Comparison of ENCODE assay signal across 8 mouse cellular contexts in genomic region chr8:84990836-84991235, GRCm38 (mm10). TPM values are rescaled to one million over a fixed set of nuclear protein-coding genes. Genes with fewer than 3 reads are reported as not detected.
DNase-seq lines count a peak whose midpoint lies in the region; ATAC-seq and TF ChIP-seq lines count a peak whose summit lies in the region.

No protein-coding gene starts in this region.

- under 1% methylated on average over 15 of the region's 15 CpGs for WGBS in intestine, postnatal 0 days
- 4% methylated on average over 15 of the region's 15 CpGs for WGBS in liver, postnatal 0 days (ENCODE audit: insufficient replicate concordance)
- WGBS in olfactory bulb, adult 2 months = 2% methylated on average over 15 of the region's 15 CpGs

- TF ChIP-seq POLR2A in embryonic fibroblast, embryonic 13.5 days (IDR thresholded peaks at IDR 0.05; ENCODE audit: low read depth, low read length) = no peak
- no peak for TF ChIP-seq POLR2A in olfactory bulb, adult 2 months (IDR thresholded peaks at IDR 0.05; ENCODE audit: insufficient read depth, low read depth, low read length)

- TF ChIP-seq EP300 in liver, postnatal 0 days (IDR thresholded peaks at IDR 0.05; ENCODE audit: low read depth) = no peak

- peak overlapping the region; percentile 48 for H3K4me3 ChIP-seq in embryonic fibroblast, embryonic 13.5 days (ENCODE audit: insufficient read depth, low read length)
- H3K4me3 ChIP-seq in intestine, postnatal 0 days (ENCODE audit: low read depth, low read length) = peak overlapping the region; percentile 40
- peak overlapping the region; percentile 63 for H3K4me3 ChIP-seq in liver, postnatal 0 days (ENCODE audit: low read depth, low read length)
- peak overlapping the region; percentile 66 for H3K4me3 ChIP-seq in olfactory bulb, adult 2 months (ENCODE audit: insufficient read depth, low read depth, low read length)

- no peak for TF ChIP-seq CTCF in embryonic fibroblast, embryonic 13.5 days (IDR thresholded peaks at IDR 0.05; ENCODE audit: borderline replicate concordance, insufficient read depth, low read length)
- no peak for TF ChIP-seq CTCF in intestine, postnatal 0 days (IDR thresholded peaks at IDR 0.05; ENCODE audit: low read depth)
- TF ChIP-seq CTCF in liver, postnatal 0 days (IDR thresholded peaks at IDR 0.05; ENCODE audit: low read depth) = no peak
- no peak for TF ChIP-seq CTCF in olfactory bulb, adult 2 months (IDR thresholded peaks at IDR 0.05; ENCODE audit: insufficient read depth, low read depth, low read length)

- H3K9me3 ChIP-seq in intestine, postnatal 0 days (ENCODE audit: control insufficient read depth) = no peaks in the 10 kb centered on the region
- no peaks in the 10 kb centered on the region for H3K9me3 ChIP-seq in liver, postnatal 0 days (ENCODE audit: low read length)

- peaks cover 17% of the 10 kb centered on the region for H3K4me1 ChIP-seq in embryonic fibroblast, embryonic 13.5 days (ENCODE audit: control insufficient read depth, insufficient read depth, low read length)
- H3K4me1 ChIP-seq in intestine, postnatal 0 days (replicated peaks; ENCODE audit: control insufficient read depth, insufficient read depth, low read length) = 0 out of 2 replicates have a peak, but pooled peaks cover 4% of the 10 kb centered on the region
- peaks cover 27% of the 10 kb centered on the region for H3K4me1 ChIP-seq in liver, postnatal 0 days (ENCODE audit: insufficient read depth)
- peaks cover 16% of the 10 kb centered on the region for H3K4me1 ChIP-seq in olfactory bulb, adult 2 months (ENCODE audit: control insufficient read depth, insufficient read depth, low read length)

- H3K27ac ChIP-seq in embryonic fibroblast, embryonic 13.5 days (ENCODE audit: insufficient read depth, low read length) = no peak overlapping the region
- peak overlapping the region; percentile 89 for H3K27ac ChIP-seq in intestine, postnatal 0 days (ENCODE audit: low read depth, low read length)
- peak overlapping the region; percentile 96 for H3K27ac ChIP-seq in liver, postnatal 0 days (ENCODE audit: low read depth)
- no peak overlapping the region for H3K27ac ChIP-seq in olfactory bulb, adult 2 months (ENCODE audit: insufficient read depth, low read depth, low read length)

- no peaks in the 10 kb centered on the region for H3K27me3 ChIP-seq in intestine, postnatal 0 days (replicated peaks; ENCODE audit: control insufficient read depth, insufficient read depth, low read length)
- H3K27me3 ChIP-seq in liver, postnatal 0 days (ENCODE audit: insufficient read depth, low read length) = no peaks in the 10 kb centered on the region

- H3K4me2 ChIP-seq in intestine, postnatal 0 days (replicated peaks; ENCODE audit: low read depth) = peak overlapping the region; percentile 68
- peak overlapping the region; percentile 97 for H3K4me2 ChIP-seq in liver, postnatal 0 days (ENCODE audit: low read depth, low read length)

- DNase-seq in cerebellum, adult 8-10 months = no peak
- DNase-seq in CD4-positive helper T cell, adult 2 months (ENCODE audit: low read depth, low spot score) = peak; percentile 80
- DNase-seq in liver, postnatal 0 days = peak; percentile 85
- DNase-seq in adrenal gland, postnatal 36 days = no peak

- peak; percentile 32 for ATAC-seq in cerebellum, adult (ENCODE audit: insufficient number of reproducible peaks, low FRiP score, low TSS enrichment)
- ATAC-seq in intestine, postnatal 0 days = peak; percentile 81
- ATAC-seq in liver, postnatal 0 days = peak; percentile 62

- peaks cover 16% of the 10 kb centered on the region; the same call in 1 of the 2 replicates for H3K36me3 ChIP-seq in intestine, postnatal 0 days (ENCODE audit: control insufficient read depth, insufficient read depth)
- no peaks in the 10 kb centered on the region for H3K36me3 ChIP-seq in liver, postnatal 0 days (replicated peaks; ENCODE audit: insufficient read depth, low read length)

- H3K9ac ChIP-seq in intestine, postnatal 0 days (ENCODE audit: low read depth, low read length) = peak overlapping the region; percentile 38; the same call in 1 of the 2 replicates
- peak overlapping the region; percentile 82 for H3K9ac ChIP-seq in liver, postnatal 0 days (replicated peaks)

RNA-seq across cellular contexts. Expression of gene Hook2, which starts 0.4 kb away (rescaled TPM):
- polyA plus RNA-seq in embryonic fibroblast, embryonic 13.5 days (2011; ENCODE audit: insufficient read length, low read depth, missing spikeins) = 7.9 and 8.1 TPM in 2 replicates
- polyA plus RNA-seq in intestine, postnatal 0 days (2015; fragmentation: Nextera tagmentation; extraction: Ambion mirVana) = 68.6 and 75.4 TPM in 2 replicates
- polyA plus RNA-seq in liver, postnatal 0 days (2015; fragmentation: Nextera tagmentation; extraction: Ambion mirVana) = 12.0 and 12.2 TPM in 2 replicates
- polyA plus RNA-seq in olfactory bulb, adult 2 months (2012; ENCODE audit: insufficient read depth, insufficient read length, low replicate concordance, missing spikeins) = not detected in 2 replicates
- total RNA-seq in adrenal gland, postnatal 36 days (2021) = 1 to 10 TPM; 7.0 to 8.2 TPM

RNA-seq across cellular contexts. Expression of gene Junb, which starts 12.3 kb away (rescaled TPM):
- 35.0 and 42.0 TPM in 2 replicates for polyA plus RNA-seq in embryonic fibroblast, embryonic 13.5 days (2011; ENCODE audit: insufficient read length, low read depth, missing spikeins)
- 42.8 and 47.6 TPM in 2 replicates for polyA plus RNA-seq in intestine, postnatal 0 days (2015; fragmentation: Nextera tagmentation; extraction: Ambion mirVana)
- 14.2 and 21.9 TPM in 2 replicates for polyA plus RNA-seq in liver, postnatal 0 days (2015; fragmentation: Nextera tagmentation; extraction: Ambion mirVana)
- not detected in 2 replicates for polyA plus RNA-seq in olfactory bulb, adult 2 months (2012; ENCODE audit: insufficient read depth, insufficient read length, low replicate concordance, missing spikeins)
- 100 to 1,000 TPM in 1 of 2 experiments, 10 to 100 TPM in 1; 71.5 to 139 TPM for total RNA-seq in adrenal gland, postnatal 36 days (2021)

RNA-seq across cellular contexts. Expression of gene Rnaseh2a, which starts 21.3 kb away (rescaled TPM):
- polyA plus RNA-seq in embryonic fibroblast, embryonic 13.5 days (2011; ENCODE audit: insufficient read length, low read depth, missing spikeins) = 27.9 and 30.7 TPM in 2 replicates
- 53.2 and 57.6 TPM in 2 replicates for polyA plus RNA-seq in intestine, postnatal 0 days (2015; fragmentation: Nextera tagmentation; extraction: Ambion mirVana)
- polyA plus RNA-seq in liver, postnatal 0 days (2015; fragmentation: Nextera tagmentation; extraction: Ambion mirVana) = 67.1 and 70.8 TPM in 2 replicates
- polyA plus RNA-seq in olfactory bulb, adult 2 months (2012; ENCODE audit: insufficient read depth, insufficient read length, low replicate concordance, missing spikeins) = not detected in 2 replicates
- total RNA-seq in adrenal gland, postnatal 36 days (2021) = 100 to 1,000 TPM; 109 to 136 TPM

RNA-seq across cellular contexts. Expression of gene Prdx2, which starts 21.4 kb away (rescaled TPM):
- polyA plus RNA-seq in embryonic fibroblast, embryonic 13.5 days (2011; ENCODE audit: insufficient read length, low read depth, missing spikeins) = 244 and 312 TPM in 2 replicates
- polyA plus RNA-seq in intestine, postnatal 0 days (2015; fragmentation: Nextera tagmentation; extraction: Ambion mirVana) = 313 and 319 TPM in 2 replicates
- 780 and 831 TPM in 2 replicates for polyA plus RNA-seq in liver, postnatal 0 days (2015; fragmentation: Nextera tagmentation; extraction: Ambion mirVana)
- polyA plus RNA-seq in olfactory bulb, adult 2 months (2012; ENCODE audit: insufficient read depth, insufficient read length, low replicate concordance, missing spikeins) = not detected in 2 replicates
- total RNA-seq in adrenal gland, postnatal 36 days (2021) = 100 to 1,000 TPM; 651 to 659 TPM

RNA-seq across cellular contexts. Expression of gene Gm49661, which starts 21.6 kb away (rescaled TPM):
- polyA plus RNA-seq in embryonic fibroblast, embryonic 13.5 days (2011; ENCODE audit: insufficient read length, low read depth, missing spikeins) = not detected in 2 replicates
- 1.3 and 2.1 TPM in 2 replicates for polyA plus RNA-seq in intestine, postnatal 0 days (2015; fragmentation: Nextera tagmentation; extraction: Ambion mirVana)
- 0.89 TPM in 1 of 2 replicates, not detected in the other for polyA plus RNA-seq in liver, postnatal 0 days (2015; fragmentation: Nextera tagmentation; extraction: Ambion mirVana)
- not detected in 2 replicates for polyA plus RNA-seq in olfactory bulb, adult 2 months (2012; ENCODE audit: insufficient read depth, insufficient read length, low replicate concordance, missing spikeins)
- 1 to 10 TPM in 1 of 2 experiments, not detected in 1; 1.5 TPM for total RNA-seq in adrenal gland, postnatal 36 days (2021)

Comparison
In these comparisons a context has a peak if more than half of its experiments do, and no peak if none do; other contexts are left out.
1. DNase-seq: peak in CD4-positive helper T cell, adult 2 months (single experiment) and liver, postnatal 0 days (single experiment); none in cerebellum, adult 8-10 months (single experiment) and adrenal gland, postnatal 36 days (0 of 2).
2. H3K27ac ChIP-seq: peak in intestine, postnatal 0 days (single experiment) and liver, postnatal 0 days (single experiment); none in embryonic fibroblast, embryonic 13.5 days (single experiment) and olfactory bulb, adult 2 months (single experiment).
3. RNA of gene Junb, which starts 12.3 kb away (polyA plus RNA-seq): 42.8 to 47.6 TPM in intestine, postnatal 0 days, 35.0 to 42.0 TPM in embryonic fibroblast, embryonic 13.5 days and 14.2 to 21.9 TPM in liver, postnatal 0 days; not detected in olfactory bulb, adult 2 months; every median in the first group is over 10 times any median in the second.
4. RNA of gene Rnaseh2a, which starts 21.3 kb away (polyA plus RNA-seq): 67.1 to 70.8 TPM in liver, postnatal 0 days, 53.2 to 57.6 TPM in intestine, postnatal 0 days and 27.9 to 30.7 TPM in embryonic fibroblast, embryonic 13.5 days; not detected in olfactory bulb, adult 2 months; every median in the first group is over 10 times any median in the second.
5. Peak in every context shown above with its lines, with median percentiles within 50 percentile points of each other: ATAC-seq and H3K4me3 ChIP-seq.